Mouse (Mus musculus) megakaryocyte, adult 5-6 weeks (primary cell): ENCODE data around the gene Katnbl1. TPM values are rescaled to one million over a fixed set of nuclear protein-coding genes. Genes with fewer than 3 reads are reported as not detected.

Experiments
- ATAC-seq: 2 replicates; pipeline ENCODE4 v1.8.0; 2016; ENCODE audit warnings: mild to moderate bottlenecking, inconsistent platforms; ENCODE audit not compliant: poor library complexity, severe bottlenecking
- total RNA-seq, 2 experiments: library from RNA; stranded (forward) in 1 of 2; stranded (reverse) in 1 of 2; fragments of 153-499, 151-499 nt in 1 of 2; fragments of 221-1000, 200-1000 nt in 1 of 2; gene quantifications; 2 replicates each; pipeline versions ENCODE4 v1.2.3 to v1.2.4; 2015 to 2017

The Katnbl1 gene
- total RNA-seq, 2 experiments from 2014 or later: 17.0 to 21.8 TPM

DNA sequence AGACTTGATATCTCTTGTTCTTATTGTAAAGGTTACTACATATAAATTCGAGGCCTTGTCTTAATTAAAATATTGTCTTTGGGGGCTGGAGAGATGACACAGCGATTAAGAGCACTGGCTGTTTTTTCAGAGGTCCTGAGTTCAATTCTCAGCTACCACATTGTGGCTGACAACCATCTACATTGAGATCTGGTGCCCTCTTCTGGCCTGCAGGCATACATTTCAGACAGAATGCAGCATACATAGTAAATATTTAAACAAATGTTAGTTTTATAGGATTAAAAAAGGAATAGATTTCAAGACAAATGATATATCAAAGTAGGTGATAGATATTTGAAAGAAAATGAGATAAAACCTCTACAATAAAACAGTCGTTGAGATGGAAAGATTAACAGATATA lies 81.5 kb downstream of the Katnbl1 start:
- ATAC-seq: no peak

Other genes with a start within 250 kb of the Katnbl1 start
- not detected in 2 replicates for gene Olfr1316, start 244.2 kb upstream of the Katnbl1 start, total RNA-seq (2015)
- gene Olfr1316, start 244.2 kb upstream of the Katnbl1 start, total RNA-seq (2017): not detected in 2 replicates
- gene Olfr1317, start 238.9 kb upstream of the Katnbl1 start, total RNA-seq (2015): not detected in 2 replicates
- not detected in 2 replicates for gene Olfr1317, start 238.9 kb upstream of the Katnbl1 start, total RNA-seq (2017)
- not detected in 2 replicates for gene Olfr1318, start 225.0 kb upstream of the Katnbl1 start, total RNA-seq (2015)
- not detected in 2 replicates for gene Olfr1318, start 225.0 kb upstream of the Katnbl1 start, total RNA-seq (2017)
- 27.0 and 44.0 TPM in 2 replicates for gene Lpcat4, start 139.7 kb upstream of the Katnbl1 start, total RNA-seq (2015)
- 11.8 and 18.9 TPM in 2 replicates for gene Lpcat4, start 139.7 kb upstream of the Katnbl1 start, total RNA-seq (2017)
- gene Nutm1, start 119.9 kb upstream of the Katnbl1 start, total RNA-seq (2015): not detected in 2 replicates
- not detected in 2 replicates for gene Nutm1, start 119.9 kb upstream of the Katnbl1 start, total RNA-seq (2017)
- 48.1 and 56.2 TPM in 2 replicates for gene Nop10, start 117.3 kb upstream of the Katnbl1 start, total RNA-seq (2015)
- gene Nop10, start 117.3 kb upstream of the Katnbl1 start, total RNA-seq (2017): 72.9 and 74.8 TPM in 2 replicates
- gene Slc12a6, start 113.4 kb upstream of the Katnbl1 start, total RNA-seq (2015): 108 and 110 TPM in 2 replicates
- 111 and 132 TPM in 2 replicates for gene Slc12a6, start 113.4 kb upstream of the Katnbl1 start, total RNA-seq (2017)
- gene Gm21985, start 112.9 kb upstream of the Katnbl1 start, total RNA-seq (2015): not detected in 2 replicates
- 0.24 and 0.95 TPM in 2 replicates for gene Gm21985, start 112.9 kb upstream of the Katnbl1 start, total RNA-seq (2017)
- gene Emc4, start 11.2 kb upstream of the Katnbl1 start, total RNA-seq (2015): 60.0 and 65.6 TPM in 2 replicates
- 39.5 and 39.9 TPM in 2 replicates for gene Emc4, start 11.2 kb upstream of the Katnbl1 start, total RNA-seq (2017)
- gene Emc7, start 75.8 kb downstream of the Katnbl1 start, total RNA-seq (2015): 15.5 and 15.8 TPM in 2 replicates
- 10.4 and 11.7 TPM in 2 replicates for gene Emc7, start 75.8 kb downstream of the Katnbl1 start, total RNA-seq (2017)
- not detected in 2 replicates for gene Chrm5, start 101.6 kb downstream of the Katnbl1 start, total RNA-seq (2015)
- gene Chrm5, start 101.6 kb downstream of the Katnbl1 start, total RNA-seq (2017): not detected in 2 replicates
- gene Aven, start 113.8 kb downstream of the Katnbl1 start, total RNA-seq (2015): 5.2 and 8.6 TPM in 2 replicates
- 11.4 and 18.4 TPM in 2 replicates for gene Aven, start 113.8 kb downstream of the Katnbl1 start, total RNA-seq (2017)